Mouse (Mus musculus) liver, embryonic 16.5 days (tissue): ENCODE results near the gene Prom1. TPM values are rescaled to one million over a fixed set of nuclear protein-coding genes. Genes with fewer than 3 reads are reported as not detected.

Experiments used
- ATAC-seq: fragments of 200-750 bp; cut with Nextera tagmentation; 2 replicates; pipeline ENCODE4 v1.8.0; 2017; ENCODE audit warnings: low read depth, mild to moderate bottlenecking, moderate number of reproducible peaks, moderate library complexity
- H3K27ac ChIP-seq: fragments of 300-500 bp; sonication (generic); 2 replicates; pipeline ENCODE4 v1.5.1; 2014; ENCODE audit warnings: mild to moderate bottlenecking, low read length
- H3K27me3 ChIP-seq: fragments of 300-500 bp; sonication (generic); 2 replicates; pipeline ENCODE4 v1.6.1; 2014; ENCODE audit warnings: low read depth, low read length, mixed read lengths; ENCODE audit not compliant: control insufficient read depth, insufficient read depth
- H3K36me3 ChIP-seq: fragments of 300-500 bp; sonication (generic); 2 replicates; pipeline ENCODE4 v1.6.1; 2014; ENCODE audit warnings: mild to moderate bottlenecking; ENCODE audit not compliant: control insufficient read depth, insufficient read depth
- H3K4me1 ChIP-seq: fragments of 300-500 bp; sonication (generic); 2 replicates; pipeline ENCODE4 v1.6.1; 2014; ENCODE audit warnings: low read depth, low read length, mixed read lengths; ENCODE audit not compliant: control insufficient read depth
- H3K4me2 ChIP-seq: fragments of 300-500 bp; sonication (generic); 2 replicates; pipeline ENCODE4 v1.6.1; 2014; ENCODE audit warnings: low read depth, low read length, mixed read lengths
- H3K4me3 ChIP-seq: fragments of 300-500 bp; sonication (generic); 2 replicates; pipeline ENCODE4 v1.5.1; 2014; ENCODE audit warnings: low read depth, mild to moderate bottlenecking, low read length
- H3K9ac ChIP-seq: fragments of 300-500 bp; sonication (generic); 2 replicates; pipeline ENCODE4 v1.6.1; 2014; ENCODE audit warnings: low read depth, low read length
- H3K9me3 ChIP-seq: fragments of 300-500 bp; sonication (generic); replicated peaks from 2 replicates; pipeline ENCODE4 v1.6.1; 2016; ENCODE audit warnings: low read length; ENCODE audit not compliant: control insufficient read depth
- WGBS: fragments of 180-500 bp; shearing (Covaris S2); extraction: QIAGEN DNeasy Blood & Tissue Kit; methylation state at CpG from one replicate; pipeline ENCODE4 v1.1.7; 2014; ENCODE audit not compliant: insufficient replicate concordance; 5-methylcytosine and 5-hydroxymethylcytosine counted together
- polyA plus RNA-seq: library from polyadenylated mRNA; unstranded; fragments of >200 nt; fragmentation: Nextera tagmentation; extraction: Ambion mirVana; gene quantifications from 2 replicates; pipeline ENCODE4 v1.2.1, GENCODE M21; 2015

The Prom1 gene
- polyA plus RNA-seq, 1 experiment from 2014 or later = 20.3 TPM

- ATAC-seq = 0 out of 2 replicates have a peak, but pooled peaks have one; percentile 27
- Histone ChIP-seq H3K27me3 (peaks cover 12% of the 10 kb centered on the region), H3K4me3 (no peak overlapping the region), H3K4me2 (no peak overlapping the region), H3K36me3 (no peaks in the 10 kb centered on the region), H3K27ac (no peak overlapping the region), H3K9ac (no peak overlapping the region), H3K4me1 (no peaks in the 10 kb centered on the region), H3K9me3 (no peaks in the 10 kb centered on the region)
- 71% methylated on average over 10 of the region's 10 CpGs for WGBS
Observed at GRCm38 (mm10) chr5:44096106-44096505, 5.7 kb downstream of the Prom1 start.

- Histone ChIP-seq H3K9me3 (no peaks in the 10 kb centered on the region), H3K27me3 (peaks cover 8% of the 10 kb centered on the region), H3K27ac (no peak overlapping the region), H3K4me3 (no peak overlapping the region), H3K4me1 (no peaks in the 10 kb centered on the region), H3K9ac (no peak overlapping the region), H3K36me3 (no peaks in the 10 kb centered on the region), H3K4me2 (no peak overlapping the region)
- no peak for ATAC-seq
- 72% methylated on average over 7 of the region's 7 CpGs for WGBS
Observed at GRCm38 (mm10) chr5:44095697-44096096, 6.1 kb downstream of the Prom1 start.

- no peaks in the 10 kb centered on the region for H3K9me3 ChIP-seq
- H3K4me3 ChIP-seq = no peak overlapping the region
- peak; percentile 39; the same call in 1 of the 2 replicates for ATAC-seq
- no peaks in the 10 kb centered on the region for H3K36me3 ChIP-seq
- H3K27me3 ChIP-seq = no peaks in the 10 kb centered on the region
- H3K9ac ChIP-seq = no peak overlapping the region
- no peaks in the 10 kb centered on the region for H3K4me1 ChIP-seq
- no peak overlapping the region for H3K27ac ChIP-seq
- no peak overlapping the region for H3K4me2 ChIP-seq
- 33% methylated on average over 5 of the region's 5 CpGs for WGBS
Observed at GRCm38 (mm10) chr5:44087034-44087433, 14.8 kb downstream of the Prom1 start.

GRCm38 (mm10) chr5:44085871-44086270 is 16.0 kb downstream of the Prom1 start:
- H3K9ac ChIP-seq = no peak overlapping the region
- H3K36me3 ChIP-seq = no peaks in the 10 kb centered on the region
- no peak for ATAC-seq
- no peak overlapping the region for H3K4me2 ChIP-seq
- H3K4me3 ChIP-seq = no peak overlapping the region
- H3K4me1 ChIP-seq = no peaks in the 10 kb centered on the region
- H3K9me3 ChIP-seq = no peaks in the 10 kb centered on the region
- H3K27ac ChIP-seq = no peak overlapping the region
- H3K27me3 ChIP-seq = no peaks in the 10 kb centered on the region
- 72% methylated on average over 7 of the region's 7 CpGs for WGBS

GRCm38 (mm10) chr5:44081108-44081507 is 20.7 kb downstream of the Prom1 start:
- Histone ChIP-seq H3K9me3 (no peaks in the 10 kb centered on the region), H3K4me1 (no peaks in the 10 kb centered on the region), H3K4me3 (no peak overlapping the region), H3K27ac (no peak overlapping the region), H3K36me3 (no peaks in the 10 kb centered on the region), H3K4me2 (no peak overlapping the region), H3K27me3 (no peaks in the 10 kb centered on the region), H3K9ac (no peak overlapping the region)
- no peak for ATAC-seq
- WGBS = 63% methylated on average over 1 of the region's 1 CpGs

- no peak for ATAC-seq
- H3K9ac ChIP-seq = no peak overlapping the region
- H3K27me3 ChIP-seq = no peaks in the 10 kb centered on the region
- no peaks in the 10 kb centered on the region for H3K4me1 ChIP-seq
- H3K4me3 ChIP-seq = no peak overlapping the region
- H3K27ac ChIP-seq = no peak overlapping the region
- H3K36me3 ChIP-seq = no peaks in the 10 kb centered on the region
- WGBS = 65% methylated on average over 8 of the region's 8 CpGs
- no peaks in the 10 kb centered on the region for H3K9me3 ChIP-seq
- no peak overlapping the region for H3K4me2 ChIP-seq
Observed at GRCm38 (mm10) chr5:44080276-44081054, 21.4 kb downstream of the Prom1 start.

GRCm38 (mm10) chr5:44075432-44075831 is 26.4 kb downstream of the Prom1 start:
- no peak overlapping the region for H3K27ac ChIP-seq
- no peaks in the 10 kb centered on the region for H3K27me3 ChIP-seq
- H3K4me2 ChIP-seq = no peak overlapping the region
- ATAC-seq = no peak
- whole genome bisulfite sequencing = 55% methylated on average over 1 of the region's 1 CpGs
- H3K36me3 ChIP-seq = no peaks in the 10 kb centered on the region
- no peak overlapping the region for H3K4me3 ChIP-seq
- H3K4me1 ChIP-seq = no peaks in the 10 kb centered on the region; the same call in 1 of the 2 replicates
- H3K9me3 ChIP-seq = no peaks in the 10 kb centered on the region
- no peak overlapping the region for H3K9ac ChIP-seq

GRCm38 (mm10) chr5:44073634-44074033 is 28.2 kb downstream of the Prom1 start:
- no peaks in the 10 kb centered on the region; the same call in 1 of the 2 replicates for H3K4me1 ChIP-seq
- peak overlapping the region; percentile 38; the same call in 1 of the 2 replicates for H3K4me3 ChIP-seq
- H3K27ac ChIP-seq = no peak overlapping the region
- H3K4me2 ChIP-seq = no peak overlapping the region
- H3K9ac ChIP-seq = no peak overlapping the region
- ATAC-seq = no peak
- H3K27me3 ChIP-seq = no peaks in the 10 kb centered on the region
- WGBS = 32% methylated on average over 3 of the region's 3 CpGs
- H3K36me3 ChIP-seq = no peaks in the 10 kb centered on the region
- H3K9me3 ChIP-seq = no peaks in the 10 kb centered on the region

- Histone ChIP-seq H3K9ac (no peak overlapping the region), H3K27ac (no peak overlapping the region), H3K4me3 (no peak overlapping the region), H3K4me1 (no peaks in the 10 kb centered on the region; the same call in 1 of the 2 replicates), H3K36me3 (no peaks in the 10 kb centered on the region), H3K27me3 (no peaks in the 10 kb centered on the region), H3K4me2 (no peak overlapping the region), H3K9me3 (no peaks in the 10 kb centered on the region)
- ATAC-seq = no peak
- 79% methylated on average over 7 of the region's 7 CpGs for WGBS
Observed at GRCm38 (mm10) chr5:44070529-44071133, 31.2 kb downstream of the Prom1 start.
